Mouse (Mus musculus) frontal cortex, adult 2 months (tissue): ENCODE data around the gene Crlf1. TPM values are rescaled to one million over a fixed set of nuclear protein-coding genes. Genes with fewer than 3 reads are reported as not detected.

Experiments used
- DNase-seq, 2 experiments: peaks; one replicate each; pipeline ENCODE4 v3.0.0; 2022; ENCODE audit warnings: low spot score in 1 of 2; ENCODE audit errors: extremely low spot score in 1 of 2
- polyA plus RNA-seq: library from polyadenylated mRNA; depleted of rRNA; stranded (reverse); fragments of >200 nt; gene quantifications from 2 replicates; pipeline ENCODE4 v1.2.3, GENCODE M21; 2012; rRNA removed

The Crlf1 gene
- polyA plus RNA-seq, 1 experiment = 3.4 TPM

DNA sequence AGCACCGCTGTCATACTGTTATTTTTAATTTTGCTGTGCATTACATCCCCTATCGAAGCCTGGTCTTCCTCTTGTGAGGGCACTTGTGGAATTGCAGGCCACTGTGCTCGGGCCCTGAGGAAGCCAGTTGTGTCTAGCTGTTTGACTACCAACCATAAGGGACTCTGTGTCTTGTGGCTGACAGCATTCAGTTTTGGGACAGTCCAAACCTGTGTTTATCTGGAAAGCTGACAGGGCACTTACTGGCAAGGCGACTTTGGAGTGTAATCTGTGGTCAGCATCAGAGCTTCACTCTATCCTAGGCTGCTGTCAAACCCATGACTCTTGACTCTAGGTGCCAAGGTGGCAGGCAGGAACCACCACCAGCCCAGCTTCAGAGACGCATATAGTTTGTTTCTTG lies 48.1 kb downstream of the Crlf1 start:
- no peak for DNase-seq

DNA sequence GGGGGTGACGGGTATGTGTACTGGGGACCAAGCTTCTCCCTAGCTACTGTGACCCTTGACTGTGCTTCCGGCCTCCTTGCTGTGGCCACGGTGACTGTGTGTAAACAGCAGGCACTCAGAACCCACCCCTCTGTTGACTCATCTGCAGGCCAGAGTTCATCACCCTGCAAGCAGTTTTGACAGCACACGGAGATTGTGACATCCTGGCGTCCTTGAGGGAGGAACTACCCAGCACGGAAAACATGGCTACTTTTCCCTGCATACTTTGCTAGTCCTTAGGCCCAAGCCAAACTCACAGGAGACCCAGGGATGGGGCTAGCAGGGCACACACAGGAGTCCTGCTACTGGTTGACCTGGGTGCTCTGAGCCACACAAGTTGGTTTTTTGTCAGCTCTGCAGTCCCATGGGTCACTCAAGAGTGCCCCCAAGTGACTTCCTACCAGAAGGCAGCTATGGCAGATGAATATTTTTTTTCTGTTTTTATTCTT lies 51.3 kb downstream of the Crlf1 start:
- DNase-seq = no peak

DNA sequence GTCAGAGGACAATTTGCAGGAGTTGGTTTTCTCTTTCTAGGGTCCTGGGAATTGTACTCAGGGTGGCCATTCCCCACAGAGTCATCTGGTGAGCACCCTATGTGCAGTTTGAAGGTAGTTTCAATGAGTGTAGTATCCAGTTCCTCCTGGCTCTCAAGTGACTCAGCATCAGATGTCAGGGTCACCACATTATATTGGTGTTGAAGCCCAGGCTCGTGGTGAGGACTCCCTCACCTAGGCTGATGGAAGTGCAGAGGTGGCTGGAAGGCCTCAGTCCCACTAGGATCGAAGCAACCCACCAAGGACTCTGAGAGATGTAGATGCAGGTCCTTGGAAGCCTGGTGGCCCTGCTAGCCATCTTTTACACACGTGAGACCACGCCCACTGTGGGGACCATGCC lies 53.5 kb downstream of the Crlf1 start:
- DNase-seq = no peak

DNA sequence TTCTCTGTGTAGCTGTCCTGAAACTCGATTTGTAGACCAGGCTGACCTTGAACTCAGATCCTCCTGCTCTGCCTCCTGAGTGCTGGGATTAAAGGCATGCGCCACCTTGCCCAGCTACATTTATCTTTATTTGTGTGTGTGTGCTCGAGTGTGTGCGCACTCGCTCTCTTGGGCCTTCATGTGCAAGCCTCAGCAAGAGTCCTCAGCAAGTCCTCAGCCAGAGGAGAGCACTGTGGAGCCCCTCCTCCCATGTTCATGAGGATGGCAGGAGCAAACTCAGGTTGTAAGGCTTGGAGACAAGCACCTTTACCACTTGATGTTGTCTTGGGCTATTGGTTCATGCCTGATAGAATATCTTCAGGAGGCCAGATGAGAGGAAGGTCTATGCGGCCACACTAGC lies 54.8 kb downstream of the Crlf1 start:
- no peak for DNase-seq

DNA sequence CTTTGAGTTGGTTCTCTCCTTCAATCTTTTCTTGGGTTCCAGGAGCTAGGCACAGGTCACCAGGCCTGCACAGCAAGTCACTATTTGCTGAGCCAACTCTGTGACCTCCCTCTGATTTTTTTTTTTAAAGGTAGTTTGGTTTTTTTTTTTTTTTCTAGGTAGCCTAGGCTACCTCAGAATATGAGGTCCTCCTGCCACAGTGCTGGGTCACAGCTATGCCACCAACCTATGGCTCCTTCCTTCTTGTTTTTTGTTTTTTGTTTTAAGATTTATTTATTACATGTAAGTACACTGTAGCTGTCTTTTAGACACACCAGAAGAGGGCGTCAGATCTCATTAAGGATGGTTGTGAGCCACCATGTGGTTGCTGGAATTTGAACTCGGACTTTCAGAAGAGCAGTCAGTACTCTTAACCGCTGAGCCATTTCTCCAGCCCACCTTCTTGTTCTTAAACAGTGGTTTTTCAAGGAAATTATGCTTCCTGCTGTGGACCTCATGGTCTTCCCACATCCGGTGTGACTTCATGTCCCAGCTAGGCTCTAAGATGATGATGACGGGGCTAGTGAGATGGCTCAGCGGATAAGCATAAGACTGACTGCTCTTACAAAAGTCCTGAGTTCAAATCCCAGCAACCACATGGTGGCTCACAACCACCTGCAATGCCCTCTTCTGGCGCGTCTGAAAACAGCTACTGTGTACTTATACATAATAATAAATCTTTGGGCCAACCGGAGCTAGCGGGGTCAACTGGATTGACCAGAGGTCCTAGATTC lies 56.6 kb downstream of the Crlf1 start:
- no peak for DNase-seq

DNA sequence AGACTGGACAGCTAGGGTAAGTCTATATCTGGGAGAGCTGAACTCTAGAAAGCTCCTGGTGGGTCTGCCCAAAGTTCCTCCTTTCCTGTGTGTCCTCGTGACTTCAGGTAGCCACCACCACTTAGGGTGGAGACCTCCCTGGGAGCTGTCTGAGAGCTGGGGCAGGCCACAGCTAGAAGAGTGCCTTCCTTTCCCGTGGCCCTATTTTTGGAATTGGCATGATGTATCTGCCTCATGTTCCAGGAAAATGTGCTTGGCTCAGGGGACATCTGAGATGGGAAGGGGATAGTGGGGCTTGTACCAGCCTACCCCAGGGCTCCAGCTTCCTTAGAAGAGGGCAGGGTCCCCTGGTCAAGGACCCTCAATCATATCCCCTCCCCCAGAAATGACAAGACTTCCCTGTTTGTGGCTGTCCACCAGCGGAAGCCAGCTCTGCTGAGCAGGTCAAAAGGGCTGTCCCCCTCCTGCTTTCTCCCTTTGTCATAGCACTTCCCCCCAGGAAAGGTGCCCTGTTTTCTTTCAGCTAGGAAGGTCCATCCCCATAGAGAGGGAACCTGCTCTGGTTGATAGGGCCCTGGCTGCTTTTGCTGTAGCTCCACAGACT lies 58.7 kb downstream of the Crlf1 start:
- DNase-seq = no peak

DNA sequence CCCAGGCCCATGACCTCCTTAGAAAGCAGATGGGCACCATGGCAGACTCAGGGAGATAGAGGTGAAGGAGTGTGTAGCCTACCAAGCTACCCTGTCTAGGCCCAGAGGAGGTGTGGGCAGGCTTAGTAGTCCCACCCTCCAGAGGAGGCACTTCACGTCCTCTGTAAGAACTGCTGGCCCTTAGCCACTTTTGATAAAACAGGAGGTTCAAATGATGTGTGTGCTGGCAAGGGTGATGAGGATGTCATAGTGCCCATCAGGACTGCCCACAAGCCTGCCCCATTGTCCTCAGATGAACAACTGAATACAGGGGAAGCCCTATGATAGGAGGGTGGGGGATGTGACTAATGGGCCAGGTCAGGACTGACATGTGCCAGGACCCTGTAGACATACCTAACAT lies 59.9 kb downstream of the Crlf1 start:
- no peak for DNase-seq

Other genes starting within 250 kb of the Crlf1 start
- gene Homer3, start 210.3 kb upstream of the Crlf1 start, polyA plus RNA-seq = 18.2 and 18.5 TPM in 2 replicates
- gene Ddx49, start 190.7 kb upstream of the Crlf1 start, polyA plus RNA-seq = 48.6 and 51.7 TPM in 2 replicates
- 252 and 259 TPM in 2 replicates for gene Cope, start 190.6 kb upstream of the Crlf1 start, polyA plus RNA-seq
- 86.7 and 86.9 TPM in 2 replicates for gene Cers1, start 177.4 kb upstream of the Crlf1 start, polyA plus RNA-seq
- 34.8 and 63.7 TPM in 2 replicates for gene Gdf1, start 163.3 kb upstream of the Crlf1 start, polyA plus RNA-seq
- gene Upf1, start 139.9 kb upstream of the Crlf1 start, polyA plus RNA-seq = 29.5 and 30.8 TPM in 2 replicates
- gene Comp, start 119.6 kb upstream of the Crlf1 start, polyA plus RNA-seq = 0.19 and 0.26 TPM in 2 replicates
- gene Crtc1, start 53.6 kb upstream of the Crlf1 start, polyA plus RNA-seq = 103 and 110 TPM in 2 replicates
- 59.4 and 59.6 TPM in 2 replicates for gene Klhl26, start 16.2 kb upstream of the Crlf1 start, polyA plus RNA-seq
- gene Tmem59l, start 5.8 kb upstream of the Crlf1 start, polyA plus RNA-seq = 263 and 277 TPM in 2 replicates
- 197 and 210 TPM in 2 replicates for gene Rex1bd, start 13.6 kb downstream of the Crlf1 start, polyA plus RNA-seq
- gene Uba52, start 17.6 kb downstream of the Crlf1 start, polyA plus RNA-seq = 901 and 1,108 TPM in 2 replicates
- gene Fkbp8, start 34.6 kb downstream of the Crlf1 start, polyA plus RNA-seq = 560 and 609 TPM in 2 replicates
- gene Kxd1, start 34.8 kb downstream of the Crlf1 start, polyA plus RNA-seq = 60.6 and 61.4 TPM in 2 replicates
- 25.1 and 25.6 TPM in 2 replicates for gene Ell, start 46.3 kb downstream of the Crlf1 start, polyA plus RNA-seq
- 69.0 and 81.9 TPM in 2 replicates for gene Isyna1, start 101.2 kb downstream of the Crlf1 start, polyA plus RNA-seq
- 266 and 276 TPM in 2 replicates for gene Ssbp4, start 115.7 kb downstream of the Crlf1 start, polyA plus RNA-seq
- gene Lrrc25, start 123.0 kb downstream of the Crlf1 start, polyA plus RNA-seq = 0.78 and 0.86 TPM in 2 replicates
- 0.15 and 0.20 TPM in 2 replicates for gene Gdf15, start 139.3 kb downstream of the Crlf1 start, polyA plus RNA-seq
- 17.2 and 25.8 TPM in 2 replicates for gene Pgpep1, start 167.2 kb downstream of the Crlf1 start, polyA plus RNA-seq
- 113 and 128 TPM in 2 replicates for gene Lsm4, start 180.1 kb downstream of the Crlf1 start, polyA plus RNA-seq
- gene Jund, start 205.8 kb downstream of the Crlf1 start, polyA plus RNA-seq = 226 and 228 TPM in 2 replicates
- 0.32 and 0.40 TPM in 2 replicates for gene Iqcn, start 210.3 kb downstream of the Crlf1 start, polyA plus RNA-seq
- gene Gm3336, start 225.4 kb downstream of the Crlf1 start, polyA plus RNA-seq = 0.12 TPM in 1 of 2 replicates, not detected in the other
- gene Pde4c, start 230.6 kb downstream of the Crlf1 start, polyA plus RNA-seq = 4.6 and 5.1 TPM in 2 replicates